Mouse (Mus musculus) limb, embryonic 14.5 days (tissue): ENCODE data around the gene Ranbp6. TPM values are rescaled to one million over a fixed set of nuclear protein-coding genes. Genes with fewer than 3 reads are reported as not detected.

Source experiments
- ATAC-seq: fragments of 200-750 bp; cut with Nextera tagmentation; 2 replicates; pipeline ENCODE4 v1.8.0; 2017; ENCODE audit warnings: low read depth, moderate number of reproducible peaks, moderate TSS enrichment; ENCODE audit not compliant: low FRiP score
- DNase-seq: peaks from one replicate; pipeline ENCODE4 v3.0.0-alpha.2; 2015; ENCODE audit warnings: low spot score
- H3K27ac ChIP-seq: fragments of 300-500 bp; sonication (generic); replicated peaks from 2 replicates; pipeline ENCODE4 v1.5.1; 2014; ENCODE audit warnings: low read depth, mild to moderate bottlenecking, low read length, moderate library complexity, mixed read lengths
- H3K27me3 ChIP-seq: fragments of 300-500 bp; sonication (generic); 2 replicates; pipeline ENCODE4 v1.6.1; 2014; ENCODE audit warnings: low read length, mixed read lengths; ENCODE audit not compliant: control insufficient read depth, insufficient read depth
- H3K36me3 ChIP-seq: fragments of 300-500 bp; sonication (generic); 2 replicates; pipeline ENCODE4 v1.6.1; 2014; ENCODE audit warnings: mild to moderate bottlenecking, low read length, moderate library complexity, mixed read lengths; ENCODE audit not compliant: control insufficient read depth, insufficient read depth
- H3K4me1 ChIP-seq: fragments of 300-500 bp; sonication (generic); 2 replicates; pipeline ENCODE4 v1.6.1; 2014; ENCODE audit warnings: antibody characterized with exemption, low read length, mixed read lengths; ENCODE audit not compliant: control insufficient read depth, insufficient read depth
- H3K4me2 ChIP-seq: fragments of 300-500 bp; sonication (generic); replicated peaks from 2 replicates; pipeline ENCODE4 v1.6.1; 2014; ENCODE audit warnings: low read depth, mild to moderate bottlenecking, low read length, moderate library complexity; ENCODE audit not compliant: severe bottlenecking
- H3K4me3 ChIP-seq: fragments of 300-500 bp; sonication (generic); replicated peaks from 2 replicates; pipeline ENCODE4 v1.5.1; 2014; ENCODE audit warnings: low read length
- H3K9ac ChIP-seq: fragments of 300-500 bp; sonication (generic); 2 replicates; pipeline ENCODE4 v1.6.1; 2014; ENCODE audit warnings: mild to moderate bottlenecking, low read depth, low read length, moderate library complexity; ENCODE audit not compliant: severe bottlenecking
- H3K9me3 ChIP-seq: fragments of 300-500 bp; sonication (generic); 2 replicates; pipeline ENCODE4 v1.6.1; 2016; ENCODE audit warnings: low read length; ENCODE audit not compliant: control insufficient read depth
- POLR2A ChIP-seq: fragments of 200-500 bp; IDR thresholded peaks from 2 replicates; pipeline ENCODE4 v1.8.0; 2012; ENCODE audit warnings: inconsistent platforms, mild to moderate bottlenecking, moderate library complexity, borderline replicate concordance; ENCODE audit not compliant: insufficient read depth, insufficient read length; ENCODE audit errors: extremely low read depth
- WGBS: fragments of 180-500 bp; shearing (Covaris S2); extraction: QIAGEN DNeasy Blood & Tissue Kit; methylation state at CpG from one replicate; pipeline ENCODE4 v1.1.7; 2014; 5-methylcytosine and 5-hydroxymethylcytosine counted together
- polyA plus RNA-seq, 2 experiments: library from polyadenylated mRNA; depleted of rRNA in 1 of 2; stranded (reverse) in 1 of 2; unstranded in 1 of 2; fragments of >200 nt; fragmentation: Nextera tagmentation in 1 of 2; extraction: Ambion mirVana in 1 of 2; gene quantifications; 2 replicates each; pipeline versions ENCODE4 v1.2.1 to v1.2.3; 2012 to 2014

Ranbp6 gene
- polyA plus RNA-seq, 2 experiments: 8.0 to 20.5 TPM

- DNase-seq: no peak
- no peak overlapping the region for H3K4me2 ChIP-seq
- H3K27me3 ChIP-seq: no peaks in the 10 kb centered on the region
- no peak overlapping the region for H3K9ac ChIP-seq
- no peak for TF ChIP-seq POLR2A
- no peak overlapping the region for H3K27ac ChIP-seq
- no peaks in the 10 kb centered on the region for H3K9me3 ChIP-seq
- no peak for ATAC-seq
- H3K4me1 ChIP-seq: no peaks in the 10 kb centered on the region
- H3K4me3 ChIP-seq: no peak overlapping the region
- peaks cover 4% of the 10 kb centered on the region for H3K36me3 ChIP-seq
These were observed 24.8 kb downstream of the Ranbp6 start for GRCm38 (mm10) chr19:29787997-29788396.

GRCm38 (mm10) chr19:29782914-29783313 is 29.9 kb downstream of the Ranbp6 start:
- H3K4me3 ChIP-seq: no peak overlapping the region
- no peaks in the 10 kb centered on the region for H3K9me3 ChIP-seq
- H3K4me1 ChIP-seq: no peaks in the 10 kb centered on the region
- no peak for TF ChIP-seq POLR2A
- peaks cover 7% of the 10 kb centered on the region; the same call in 1 of the 2 replicates for H3K36me3 ChIP-seq
- H3K27me3 ChIP-seq: no peaks in the 10 kb centered on the region
- WGBS: 75% methylated on average over 2 of the region's 2 CpGs
- ATAC-seq (no peak), DNase-seq (no peak)
- H3K4me2 ChIP-seq: no peak overlapping the region
- H3K27ac ChIP-seq: no peak overlapping the region
- no peak overlapping the region for H3K9ac ChIP-seq

Other genes with a start within 250 kb of the Ranbp6 start
- 16.7 and 20.1 TPM in 2 replicates for gene Ermp1, start 164.6 kb downstream of the Ranbp6 start, polyA plus RNA-seq (2012; rRNA removed)
- gene Ermp1, start 164.6 kb downstream of the Ranbp6 start, polyA plus RNA-seq (2014; fragmentation: Nextera tagmentation; extraction: Ambion mirVana): 16.1 and 18.1 TPM in 2 replicates
- 0.34 and 0.63 TPM in 2 replicates for gene Mlana, start 115.2 kb downstream of the Ranbp6 start, polyA plus RNA-seq (2012; rRNA removed)
- gene Mlana, start 115.2 kb downstream of the Ranbp6 start, polyA plus RNA-seq (2014; fragmentation: Nextera tagmentation; extraction: Ambion mirVana): 0.80 and 0.82 TPM in 2 replicates
- 23.0 and 23.7 TPM in 2 replicates for gene 9930021J03Rik, start 7.0 kb downstream of the Ranbp6 start, polyA plus RNA-seq (2012; rRNA removed)
- 8.5 and 9.5 TPM in 2 replicates for gene 9930021J03Rik, start 7.0 kb downstream of the Ranbp6 start, polyA plus RNA-seq (2014; fragmentation: Nextera tagmentation; extraction: Ambion mirVana)
- gene Il33, start 112.1 kb upstream of the Ranbp6 start, polyA plus RNA-seq (2012; rRNA removed): 2.7 and 2.9 TPM in 2 replicates
- 2.7 and 2.9 TPM in 2 replicates for gene Il33, start 112.1 kb upstream of the Ranbp6 start, polyA plus RNA-seq (2014; fragmentation: Nextera tagmentation; extraction: Ambion mirVana)
- not detected in 2 replicates for gene Trpd52l3, start 190.8 kb upstream of the Ranbp6 start, polyA plus RNA-seq (2012; rRNA removed)
- gene Trpd52l3, start 190.8 kb upstream of the Ranbp6 start, polyA plus RNA-seq (2014; fragmentation: Nextera tagmentation; extraction: Ambion mirVana): not detected in 2 replicates
- 129 and 158 TPM in 2 replicates for gene Uhrf2, start 217.5 kb upstream of the Ranbp6 start, polyA plus RNA-seq (2012; rRNA removed)
- 65.2 and 74.8 TPM in 2 replicates for gene Uhrf2, start 217.5 kb upstream of the Ranbp6 start, polyA plus RNA-seq (2014; fragmentation: Nextera tagmentation; extraction: Ambion mirVana)